Mouse (Mus musculus): ENCODE measurements around the gene Olfr561. TPM values are rescaled to one million over a fixed set of nuclear protein-coding genes. Genes with fewer than 3 reads are reported as not detected.

Gene Olfr561
- not detected for total RNA-seq (2022)

DNA sequence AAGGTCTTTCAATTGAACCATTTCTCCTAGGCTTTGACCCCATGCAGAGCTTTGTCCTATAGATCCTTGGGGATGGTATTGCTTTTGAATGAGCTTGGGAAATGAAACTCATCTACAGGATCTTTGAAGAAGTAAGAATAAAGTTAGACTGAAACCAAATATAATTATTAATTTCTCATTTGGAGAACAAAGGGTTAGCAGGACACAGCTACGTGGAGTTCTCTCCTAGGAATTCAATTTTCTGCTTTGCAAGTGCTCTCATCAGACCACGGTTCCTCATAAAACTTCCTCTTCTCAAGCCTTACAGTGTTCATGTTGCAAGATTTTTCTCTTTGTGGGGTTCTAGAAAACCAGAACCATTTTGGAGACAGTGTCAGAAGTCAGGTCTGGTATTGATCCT, at the start of gene Olfr561:
Gene Olfr561, plus strand, starts transcription at position 301 of the 400 bp plus-strand sequence.
- DNase-seq (ENCODE audit: low spot score), result no peak

DNA sequence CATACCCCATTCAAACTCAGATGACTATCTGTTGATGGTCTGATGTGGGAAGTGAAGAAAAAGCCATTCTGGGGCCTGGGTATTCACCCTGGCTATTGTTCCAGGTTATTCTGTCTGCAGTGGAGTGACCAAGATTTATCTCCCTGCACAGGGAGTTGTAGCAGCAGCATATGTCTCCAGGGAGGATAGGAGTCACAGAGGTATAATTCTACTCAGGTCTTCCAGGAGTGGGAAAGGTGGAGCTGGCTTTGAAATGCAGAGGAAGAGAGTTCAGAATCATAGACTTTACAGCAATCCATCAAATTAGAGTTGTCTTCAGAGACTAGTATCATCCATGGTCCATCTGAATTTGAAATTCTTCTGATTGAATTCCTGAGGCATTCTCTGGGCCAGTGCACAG, 43.6 kb upstream of the Olfr561 start, which contains the start of gene Olfr559:
Gene Olfr559, minus strand, starts transcription at position 101 of the 400 bp plus-strand sequence.
- no peak for DNase-seq (ENCODE audit: low spot score)

DNA sequence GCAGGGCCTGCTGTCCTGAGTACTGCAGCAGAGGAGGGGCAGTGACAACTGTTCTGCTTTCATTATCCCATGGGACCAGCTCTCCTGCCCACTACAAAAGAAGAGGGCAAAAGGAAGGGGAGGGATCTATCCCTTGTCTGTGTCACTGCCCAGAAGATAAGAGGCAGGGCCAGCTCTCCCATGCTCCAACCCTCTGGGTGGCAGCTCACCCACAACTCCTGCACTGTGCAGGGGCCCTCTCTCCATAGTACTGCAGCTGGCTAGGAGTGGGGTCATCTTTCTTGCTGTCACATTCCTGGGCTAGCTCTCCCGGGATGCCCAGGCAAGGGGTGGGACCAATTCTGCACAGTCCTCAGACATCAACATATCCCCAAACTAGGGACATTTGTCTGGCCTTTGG, 37.2 kb upstream of the Olfr561 start:
- DNase-seq (ENCODE audit: low spot score), result no peak

DNA sequence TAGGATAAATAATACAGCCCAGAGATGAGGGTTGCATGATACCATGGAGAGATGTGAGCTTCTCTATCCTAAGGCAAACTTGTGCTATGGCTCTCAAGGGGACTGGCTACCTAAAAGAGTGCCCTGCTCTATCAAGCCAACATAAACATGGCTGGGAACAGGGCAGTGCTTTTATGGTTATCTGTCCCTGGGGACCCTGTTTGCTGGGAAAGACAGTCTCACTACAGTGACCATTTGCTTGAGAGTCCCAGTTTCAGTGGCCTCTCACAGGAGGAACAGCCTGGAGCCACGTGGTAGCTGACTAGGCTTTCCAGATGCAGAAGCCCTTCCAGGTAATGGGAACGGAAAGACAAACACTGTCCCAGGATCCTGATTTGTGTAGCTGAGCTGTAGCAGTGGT, 33.3 kb upstream of the Olfr561 start:
- no peak for DNase-seq (ENCODE audit: low spot score)

DNA sequence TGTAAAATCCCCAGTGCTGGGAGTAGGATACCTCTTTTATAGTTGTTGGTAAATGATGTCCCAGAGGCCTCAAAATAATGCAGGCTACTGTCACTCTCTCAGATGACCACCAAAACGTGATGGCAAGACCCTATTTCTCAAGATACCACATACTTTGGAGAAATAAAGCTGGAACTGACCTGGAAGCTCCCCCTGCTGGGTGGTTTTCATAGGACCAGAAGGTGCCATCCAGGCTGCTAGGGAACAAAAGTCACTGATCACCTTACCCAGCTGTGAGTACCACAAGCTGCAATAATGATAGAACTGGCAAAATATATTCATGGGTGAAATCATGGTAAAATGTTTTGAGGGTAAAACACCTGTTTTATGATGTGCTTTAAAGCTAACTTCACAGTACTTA, 18.9 kb upstream of the Olfr561 start:
- DNase-seq (ENCODE audit: low spot score), result no peak

DNA sequence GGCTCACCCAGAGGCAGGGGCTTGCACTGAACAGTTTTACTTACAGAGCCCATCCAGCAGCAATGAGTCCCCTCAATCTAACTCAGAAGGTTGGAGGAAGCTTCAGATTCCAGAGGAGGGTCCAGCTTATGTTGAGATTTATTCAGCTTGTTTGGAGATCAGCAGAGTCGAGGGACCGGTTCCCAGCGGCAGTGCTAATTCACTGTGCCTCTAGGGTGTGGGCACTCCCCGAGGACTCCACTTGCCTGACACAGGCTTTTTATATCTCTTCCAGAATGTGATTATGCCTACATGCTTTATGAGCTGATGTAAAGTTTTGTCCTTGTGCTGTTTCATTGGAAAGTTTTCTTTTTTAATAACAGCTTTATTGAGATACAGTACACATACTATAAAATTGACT, 11.8 kb upstream of the Olfr561 start, which contains the start of the genes Olfr560 and Olfr78:
Gene Olfr560, minus strand, starts transcription at position 101 of the 400 bp plus-strand sequence.
Gene Olfr78, minus strand, starts transcription at position 206 of the 400 bp plus-strand sequence.
- DNase-seq (ENCODE audit: low spot score), result no peak

DNA sequence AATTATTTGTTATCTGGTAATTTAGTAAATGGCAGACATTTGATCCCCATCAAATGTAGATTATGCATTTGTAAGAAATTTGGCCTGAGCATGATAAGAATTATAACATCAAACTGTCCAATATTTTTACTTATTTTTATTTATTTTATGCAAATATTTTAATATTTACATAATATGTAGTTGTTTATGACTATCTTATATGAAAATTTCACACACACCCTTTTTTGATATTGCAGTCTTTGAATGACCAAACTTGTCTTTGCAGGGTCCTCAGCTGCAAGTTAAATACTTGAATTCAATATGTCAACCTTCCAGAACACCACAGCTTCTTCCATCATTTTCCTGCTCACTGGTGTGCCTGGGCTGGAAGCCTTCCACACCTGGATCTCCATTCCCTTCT, 32.2 kb downstream of the Olfr561 start, which contains the start of gene Olfr564:
Gene Olfr564, plus strand, starts transcription at position 301 of the 400 bp plus-strand sequence.
- DNase-seq (ENCODE audit: low spot score), result no peak

Other genes starting within 250 kb of the Olfr561 start
- not detected for gene Olfr547, start 236.5 kb upstream of the Olfr561 start, total RNA-seq (2022)
- gene Olfr548-ps1, start 230.3 kb upstream of the Olfr561 start, total RNA-seq (2022), result not detected
- not detected for gene Olfr549, start 221.4 kb upstream of the Olfr561 start, total RNA-seq (2022)
- gene Trim21, start 205.7 kb upstream of the Olfr561 start, total RNA-seq (2022), result 1 to 10 TPM; 5.1 to 8.2 (median 6.2) TPM
- gene Olfr550, start 199.8 kb upstream of the Olfr561 start, total RNA-seq (2022), result under 1 TPM in 3 of 4 experiments, not detected in 1; 0.26 to 0.41 (median 0.27) TPM
- not detected for gene Olfr551, start 179.3 kb upstream of the Olfr561 start, total RNA-seq (2022)
- under 1 TPM; 0.11 to 0.20 (median 0.14) TPM for gene Olfr552, start 173.5 kb upstream of the Olfr561 start, total RNA-seq (2022)
- not detected for gene Olfr553, start 153.0 kb upstream of the Olfr561 start, total RNA-seq (2022)
- gene Olfr554, start 132.8 kb upstream of the Olfr561 start, total RNA-seq (2022), result not detected
- gene Olfr555, start 112.4 kb upstream of the Olfr561 start, total RNA-seq (2022), result not detected
- not detected for gene Olfr556, start 106.3 kb upstream of the Olfr561 start, total RNA-seq (2022)
- 10 to 100 TPM in 2 of 4 experiments, 1 to 10 TPM in 2; 7.1 to 12.6 (median 10.1) TPM for gene Trim68, start 83.9 kb upstream of the Olfr561 start, total RNA-seq (2022)
- gene Olfr557, start 75.3 kb upstream of the Olfr561 start, total RNA-seq (2022), result not detected
- 1 to 10 TPM; 1.7 to 2.8 (median 2.0) TPM for gene Olfr558, start 69.0 kb upstream of the Olfr561 start, total RNA-seq (2022)
- gene Olfr33, start 52.2 kb upstream of the Olfr561 start, total RNA-seq (2022), result not detected
- not detected for gene Olfr559, start 43.7 kb upstream of the Olfr561 start, total RNA-seq (2022)
- under 1 TPM in 1 of 4 experiments, not detected in 3; 0.16 TPM for gene Olfr560, start 11.9 kb upstream of the Olfr561 start, total RNA-seq (2022)
- gene Olfr78, start 11.8 kb upstream of the Olfr561 start, total RNA-seq (2022), result under 1 TPM; 0.23 to 0.41 (median 0.30) TPM
- gene Olfr564, start 32.3 kb downstream of the Olfr561 start, total RNA-seq (2022), result not detected
- not detected for gene Olfr566, start 87.5 kb downstream of the Olfr561 start, total RNA-seq (2022)
- not detected for gene Olfr568, start 105.9 kb downstream of the Olfr561 start, total RNA-seq (2022)
- gene Olfr569, start 119.7 kb downstream of the Olfr561 start, total RNA-seq (2022), result not detected
- not detected for gene Olfr570, start 123.4 kb downstream of the Olfr561 start, total RNA-seq (2022)
- gene Olfr571, start 146.3 kb downstream of the Olfr561 start, total RNA-seq (2022), result not detected
- not detected for gene Olfr572, start 153.2 kb downstream of the Olfr561 start, total RNA-seq (2022)
- gene Olfr573-ps1, start 171.4 kb downstream of the Olfr561 start, total RNA-seq (2022), result not detected
- not detected for gene Olfr574, start 177.2 kb downstream of the Olfr561 start, total RNA-seq (2022)
- gene Olfr575, start 187.6 kb downstream of the Olfr561 start, total RNA-seq (2022), result not detected
- not detected for gene Olfr576, start 191.4 kb downstream of the Olfr561 start, total RNA-seq (2022)
- gene Olfr577, start 204.7 kb downstream of the Olfr561 start, total RNA-seq (2022), result not detected
- gene Olfr578, start 218.1 kb downstream of the Olfr561 start, total RNA-seq (2022), result not detected

Measured in heart, adult 8-10 months (tissue).